Mouse (Mus musculus) embryonic facial prominence, embryonic 14.5 days (tissue): ENCODE results near the gene Lrmda. TPM values are rescaled to one million over a fixed set of nuclear protein-coding genes. Genes with fewer than 3 reads are reported as not detected.

Experiments
- ATAC-seq: fragments of 200-750 bp; cut with Nextera tagmentation; 2 replicates; pipeline ENCODE4 v1.8.0; 2017; ENCODE audit warnings: low read depth, moderate number of reproducible peaks, moderate TSS enrichment
- DNase-seq: peaks from one replicate; pipeline ENCODE4 v3.0.0-alpha.2; 2015; ENCODE audit warnings: low spot score
- H3K27ac ChIP-seq: fragments of 300-500 bp; sonication (generic); replicated peaks from 2 replicates; pipeline ENCODE4 v1.5.1; 2014; ENCODE audit warnings: low read depth, mild to moderate bottlenecking, low read length, moderate library complexity
- H3K27me3 ChIP-seq: fragments of 300-500 bp; sonication (generic); replicated peaks from 2 replicates; pipeline ENCODE4 v1.6.1; 2014; ENCODE audit warnings: low read length; ENCODE audit not compliant: control insufficient read depth, insufficient read depth
- H3K36me3 ChIP-seq: fragments of 300-500 bp; sonication (generic); 2 replicates; pipeline ENCODE4 v1.6.1; 2014; ENCODE audit warnings: low read length, mixed read lengths; ENCODE audit not compliant: control insufficient read depth, insufficient read depth
- H3K4me1 ChIP-seq: fragments of 300-500 bp; sonication (generic); 2 replicates; pipeline ENCODE4 v1.6.1; 2014; ENCODE audit warnings: antibody characterized with exemption, low read length; ENCODE audit not compliant: control insufficient read depth, insufficient read depth
- H3K4me2 ChIP-seq: fragments of 300-500 bp; sonication (generic); 2 replicates; pipeline ENCODE4 v1.6.1; 2014; ENCODE audit warnings: low read depth, mild to moderate bottlenecking, low read length, moderate library complexity, mixed read lengths
- H3K4me3 ChIP-seq: fragments of 300-500 bp; sonication (generic); 2 replicates; pipeline ENCODE4 v1.5.1; 2014; ENCODE audit warnings: low read depth, mild to moderate bottlenecking, low read length
- H3K9ac ChIP-seq: fragments of 300-500 bp; sonication (generic); 2 replicates; pipeline ENCODE4 v1.6.1; 2014; ENCODE audit warnings: low read depth, mild to moderate bottlenecking, low read length, moderate library complexity, mixed read lengths
- H3K9me3 ChIP-seq: fragments of 300-500 bp; sonication (generic); 2 replicates; pipeline ENCODE4 v1.6.1; 2016; ENCODE audit warnings: low read length; ENCODE audit not compliant: control insufficient read depth
- WGBS: fragments of 180-500 bp; shearing (Covaris S2); extraction: QIAGEN DNeasy Blood & Tissue Kit; methylation state at CpG from one replicate; pipeline ENCODE4 v1.1.7; 2014; 5-methylcytosine and 5-hydroxymethylcytosine counted together
- polyA plus RNA-seq: library from polyadenylated mRNA; unstranded; fragments of >200 nt; fragmentation: Nextera tagmentation; extraction: Ambion mirVana; gene quantifications from 2 replicates; pipeline ENCODE4 v1.2.1, GENCODE M21; 2014

Gene Lrmda
- polyA plus RNA-seq, 1 experiment from 2014 or later: 0.24 TPM

DNA sequence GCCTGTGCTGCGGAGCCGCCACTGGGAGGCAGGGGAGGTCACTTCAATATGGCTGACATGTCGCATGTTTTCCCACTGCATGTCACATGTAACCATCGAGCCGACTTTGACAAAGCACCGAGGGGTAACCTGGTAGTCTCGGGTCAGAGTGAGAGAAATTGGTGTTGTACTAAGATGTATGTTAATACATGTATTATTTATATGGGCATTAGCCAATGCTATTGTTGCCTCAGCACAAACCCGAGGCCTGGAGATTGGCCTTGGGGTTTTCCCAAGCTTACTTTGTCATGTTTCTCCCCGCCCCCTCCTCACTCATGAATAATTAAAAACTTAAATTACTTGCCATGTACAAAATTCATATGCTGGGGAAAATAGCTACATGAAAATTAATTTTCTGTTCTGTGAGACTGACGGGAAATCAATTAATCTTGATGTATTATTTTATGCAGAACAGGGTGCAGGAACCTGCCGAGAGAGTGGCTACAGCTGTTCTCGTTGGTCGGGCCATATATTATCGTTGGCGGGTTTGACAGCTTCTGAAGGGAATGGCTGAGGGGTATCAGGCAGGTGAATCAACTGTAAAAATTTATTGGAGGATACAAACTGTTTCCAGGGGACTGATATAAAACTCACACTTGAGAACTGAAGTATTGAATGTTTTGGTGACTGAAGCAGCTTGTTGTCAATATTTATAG is 265.5 kb downstream of the Lrmda start:
- no peak overlapping the region for H3K9ac ChIP-seq
- no peak overlapping the region for H3K4me3 ChIP-seq
- H3K36me3 ChIP-seq: no peaks in the 10 kb centered on the region
- no peak overlapping the region for H3K4me2 ChIP-seq
- no peaks in the 10 kb centered on the region for H3K9me3 ChIP-seq
- WGBS: 84% methylated on average over 15 of the region's 15 CpGs
- peaks cover 5% of the 10 kb centered on the region; the same call in 1 of the 2 replicates for H3K4me1 ChIP-seq
- H3K27me3 ChIP-seq: no peaks in the 10 kb centered on the region
- no peak overlapping the region for H3K27ac ChIP-seq
- no peak for DNase-seq
- ATAC-seq: no peak

DNA sequence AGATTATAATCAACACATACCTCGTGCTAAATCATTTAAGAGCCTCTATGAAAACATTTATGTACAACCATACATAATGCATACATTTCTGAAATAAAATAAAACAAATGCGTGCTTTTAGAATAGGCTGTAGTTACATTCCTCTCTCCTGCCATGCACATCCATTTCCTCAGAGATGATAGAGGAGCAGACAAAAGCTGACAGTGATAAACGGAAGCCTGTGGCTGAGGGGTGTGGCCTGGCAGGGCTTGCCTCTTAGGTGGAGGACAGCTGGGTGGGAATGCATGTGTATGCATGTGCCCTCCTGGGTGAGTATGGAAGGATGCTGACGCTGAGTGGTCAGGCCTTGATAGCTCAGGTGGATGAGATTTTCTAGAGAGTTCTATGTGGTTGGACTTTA is 266.3 kb downstream of the Lrmda start:
- Histone ChIP-seq H3K4me2 (no peak overlapping the region), H3K9ac (no peak overlapping the region), H3K27ac (no peak overlapping the region), H3K4me3 (no peak overlapping the region), H3K27me3 (no peaks in the 10 kb centered on the region; the same call in 1 of the 2 replicates), H3K36me3 (no peaks in the 10 kb centered on the region), H3K9me3 (no peaks in the 10 kb centered on the region), H3K4me1 (peaks cover 5% of the 10 kb centered on the region; the same call in 1 of the 2 replicates)
- DNase-seq (no peak), ATAC-seq (no peak)
- 57% methylated on average over 4 of the region's 4 CpGs for WGBS

- no peak overlapping the region for H3K27ac ChIP-seq
- no peak overlapping the region for H3K4me2 ChIP-seq
- 58% methylated on average over 10 of the region's 10 CpGs for WGBS
- DNase-seq (no peak), ATAC-seq (no peak)
- no peaks in the 10 kb centered on the region for H3K9me3 ChIP-seq
- no peaks in the 10 kb centered on the region for H3K36me3 ChIP-seq
- no peak overlapping the region for H3K9ac ChIP-seq
- H3K27me3 ChIP-seq: no peaks in the 10 kb centered on the region; the same call in 1 of the 2 replicates
- H3K4me3 ChIP-seq: no peak overlapping the region
- peaks cover 7% of the 10 kb centered on the region for H3K4me1 ChIP-seq
Observed at GRCm38 (mm10) chr14:22288179-22288578, 268.7 kb downstream of the Lrmda start.

- ATAC-seq: no peak
Observed at GRCm38 (mm10) chr14:22289380-22289922, 269.9 kb downstream of the Lrmda start.

DNA sequence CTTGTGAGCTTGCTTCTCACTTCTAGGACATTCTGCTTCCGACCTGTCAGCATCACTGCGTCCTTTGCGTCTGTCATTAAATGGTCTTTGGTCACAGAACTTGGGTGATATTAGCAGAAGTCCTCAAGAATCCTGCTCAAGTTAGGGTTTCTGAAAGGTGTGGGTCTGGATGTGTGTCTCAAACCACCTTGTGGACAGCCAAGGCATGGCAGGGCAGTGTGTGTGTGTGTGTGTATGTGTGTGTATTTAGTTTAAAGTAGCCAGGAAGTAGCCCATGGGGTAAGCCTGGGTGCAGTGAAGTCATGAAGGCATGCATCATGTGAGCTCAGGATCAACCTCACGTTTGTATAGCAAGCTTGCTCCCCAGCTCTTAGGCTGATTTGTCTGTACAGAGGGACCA is 274.9 kb downstream of the Lrmda start:
- DNase-seq: no peak
- WGBS: 84% methylated on average over 4 of the region's 4 CpGs
- Histone ChIP-seq H3K4me3 (no peak overlapping the region), H3K36me3 (no peaks in the 10 kb centered on the region), H3K9me3 (no peaks in the 10 kb centered on the region), H3K4me1 (peaks cover 6% of the 10 kb centered on the region), H3K4me2 (no peak overlapping the region), H3K9ac (no peak overlapping the region), H3K27ac (no peak overlapping the region), H3K27me3 (no peaks in the 10 kb centered on the region; the same call in 1 of the 2 replicates)
- ATAC-seq: no peak

More at GRCm38 (mm10) chr14:22289380-22289922, 269.9 kb downstream of the Lrmda start:
- Histone ChIP-seq H3K27me3 (no peaks in the 10 kb centered on the region; the same call in 1 of the 2 replicates), H3K9me3 (no peaks in the 10 kb centered on the region), H3K4me3 (no peak overlapping the region), H3K4me1 (peaks cover 7% of the 10 kb centered on the region), H3K36me3 (no peaks in the 10 kb centered on the region), H3K9ac (no peak overlapping the region), H3K27ac (no peak overlapping the region), H3K4me2 (no peak overlapping the region)
- DNase-seq: no peak
- WGBS: 47% methylated on average over 15 of the region's 15 CpGs

DNA sequence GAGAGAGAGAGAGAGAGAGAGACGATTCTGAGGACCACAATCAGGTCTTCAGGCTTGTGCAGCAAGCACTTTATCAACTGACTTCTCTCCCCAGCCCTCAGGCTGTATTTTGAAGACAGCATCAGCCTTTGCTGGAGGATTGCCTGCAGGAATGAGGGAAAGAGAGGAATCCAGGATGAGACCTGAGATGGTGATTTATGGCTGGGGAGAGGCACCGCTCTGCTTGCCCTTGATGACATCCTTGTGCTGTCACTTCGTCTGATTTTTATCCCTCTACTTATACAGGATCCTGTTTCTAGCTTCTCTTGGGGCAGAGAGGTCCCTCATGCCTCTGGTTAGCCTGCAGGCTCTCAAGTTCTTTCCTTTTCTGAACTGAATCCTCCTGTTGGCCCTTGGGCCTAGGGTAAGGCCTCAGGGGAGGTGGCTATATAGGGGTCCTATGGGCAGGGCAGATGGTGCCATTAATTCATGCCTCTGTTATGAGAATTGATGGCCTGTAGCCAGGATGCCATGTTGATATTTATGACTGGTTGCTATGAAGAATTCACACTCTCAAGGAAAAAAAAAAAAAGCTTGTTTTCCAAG is 277.2 kb downstream of the Lrmda start:
- 31% methylated on average over 3 of the region's 3 CpGs for WGBS

DNA sequence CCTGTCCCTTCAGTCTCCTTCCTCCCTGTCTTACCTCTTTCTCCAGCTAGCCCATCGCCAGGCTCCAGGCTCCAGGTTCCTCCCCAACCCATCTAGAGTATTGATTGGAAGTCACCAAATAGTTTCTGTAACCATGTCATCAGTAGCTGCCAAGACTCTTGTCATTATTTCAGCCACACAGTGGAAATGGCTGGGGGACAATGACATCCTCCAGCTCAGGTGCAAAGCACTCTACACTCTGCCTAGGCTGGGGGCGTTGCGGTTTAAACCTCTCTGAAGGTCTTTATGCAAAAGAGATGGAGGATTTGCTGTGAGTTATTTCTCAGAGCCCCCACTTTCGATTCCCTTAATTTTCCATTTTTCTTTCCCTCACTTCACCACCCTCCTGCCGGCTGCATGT is 287.2 kb downstream of the Lrmda start:
- Histone ChIP-seq H3K9me3 (no peaks in the 10 kb centered on the region), H3K27ac (no peak overlapping the region), H3K4me1 (no peaks in the 10 kb centered on the region), H3K4me3 (no peak overlapping the region), H3K27me3 (no peaks in the 10 kb centered on the region), H3K9ac (no peak overlapping the region), H3K4me2 (no peak overlapping the region), H3K36me3 (no peaks in the 10 kb centered on the region)
- DNase-seq (no peak), ATAC-seq (no peak)
- WGBS: 68% methylated on average over 5 of the region's 5 CpGs

More for the DNA sequence above, 277.2 kb downstream of the Lrmda start:
- Histone ChIP-seq H3K9ac (no peak overlapping the region), H3K4me1 (no peaks in the 10 kb centered on the region), H3K4me2 (no peak overlapping the region), H3K27me3 (no peaks in the 10 kb centered on the region), H3K4me3 (no peak overlapping the region), H3K36me3 (no peaks in the 10 kb centered on the region), H3K9me3 (no peaks in the 10 kb centered on the region), H3K27ac (no peak overlapping the region)
- no peak for ATAC-seq
- DNase-seq: no peak

GRCm38 (mm10) chr14:22308059-22308458 is 288.5 kb downstream of the Lrmda start:
- ATAC-seq (no peak), DNase-seq (no peak)
- Histone ChIP-seq H3K27me3 (no peaks in the 10 kb centered on the region), H3K9me3 (no peaks in the 10 kb centered on the region), H3K4me1 (no peaks in the 10 kb centered on the region), H3K27ac (no peak overlapping the region), H3K4me2 (no peak overlapping the region), H3K4me3 (no peak overlapping the region), H3K36me3 (no peaks in the 10 kb centered on the region), H3K9ac (no peak overlapping the region)
- 64% methylated on average over 6 of the region's 6 CpGs for WGBS
